Mouse (Mus musculus) thymus, adult 18-20 months (tissue): Measurements from ENCODE around the gene Ctdnep1.
"Not testable (repeated sequence)": the region's sequence is repeated elsewhere in the genome, so short reads cannot be mapped to it uniquely, and the experiment has no call there.

ENCODE experiments used
- DNase-seq, 2 experiments: peaks; one replicate each; pipeline ENCODE4 v3.0.0; 2022; ENCODE audit warnings: mixed read lengths in 2 of 2

Gene Ctdnep1

GRCm38 (mm10) chr11:70014051-70014450 lies 33.1 kb downstream of the Ctdnep1 start:
- DNase-seq: no peak

- DNase-seq: peak; percentile 76 to 82
These were observed 34.1 kb downstream of the Ctdnep1 start, which contains the start of gene Acadvl for GRCm38 (mm10) chr11:70014880-70015558. Gene Acadvl (minus strand): TSS chr11:70015411.

- DNase-seq: no peak
These were observed 34.7 kb downstream of the Ctdnep1 start for GRCm38 (mm10) chr11:70015677-70016076.

- DNase-seq: not testable (repeated sequence)
These were observed 35.2 kb downstream of the Ctdnep1 start for GRCm38 (mm10) chr11:70016177-70016576.

- DNase-seq: no peak
These were observed 35.7 kb downstream of the Ctdnep1 start, which contains the start of gene Dlg4 for GRCm38 (mm10) chr11:70016669-70017068. Gene Dlg4 (plus strand): TSS chr11:70016942.

- DNase-seq: no peak
These were observed 36.3 kb downstream of the Ctdnep1 start for GRCm38 (mm10) chr11:70017199-70017767.

GRCm38 (mm10) chr11:70018131-70018990 lies 37.4 kb downstream of the Ctdnep1 start:
- DNase-seq: peak in 1 of 2 experiments; percentile 59

- no peak for DNase-seq
These were observed 38.6 kb downstream of the Ctdnep1 start for GRCm38 (mm10) chr11:70019495-70020021.

- peak in 1 of 2 experiments; percentile 59 for DNase-seq
These were observed 39.2 kb downstream of the Ctdnep1 start for GRCm38 (mm10) chr11:70020022-70020631.

GRCm38 (mm10) chr11:70020731-70021263 lies 39.8 kb downstream of the Ctdnep1 start:
- peak; percentile 54 to 69 for DNase-seq

GRCm38 (mm10) chr11:70021264-70022132 lies 40.5 kb downstream of the Ctdnep1 start:
- peak; percentile 85 to 90 for DNase-seq

GRCm38 (mm10) chr11:70023481-70024150 lies 42.7 kb downstream of the Ctdnep1 start:
- no peak for DNase-seq

- no peak for DNase-seq
These were observed 43.2 kb downstream of the Ctdnep1 start for GRCm38 (mm10) chr11:70024151-70024514.

- DNase-seq: no peak
These were observed 45.7 kb downstream of the Ctdnep1 start for GRCm38 (mm10) chr11:70026689-70027088.

- DNase-seq: no peak
These were observed 46.4 kb downstream of the Ctdnep1 start for GRCm38 (mm10) chr11:70027397-70027796.

GRCm38 (mm10) chr11:70028401-70029129 lies 47.6 kb downstream of the Ctdnep1 start:
- no peak for DNase-seq

GRCm38 (mm10) chr11:70029130-70029801 lies 48.3 kb downstream of the Ctdnep1 start:
- DNase-seq: peak; percentile 40 to 69

GRCm38 (mm10) chr11:70029829-70030550 lies 49.0 kb downstream of the Ctdnep1 start:
- no peak for DNase-seq
